Mouse (Mus musculus): ENCODE data around the gene Dhrs7b. TPM values are rescaled to one million over a fixed set of nuclear protein-coding genes. Genes with fewer than 3 reads are reported as not detected.

The Dhrs7b gene
- 20.2 and 22.6 TPM in 2 replicates for polyA plus RNA-seq (2015; fragmentation: Nextera tagmentation; extraction: Ambion mirVana)

GRCm38 (mm10) chr11:60830433-60831052, at the start of gene Dhrs7b:
Gene Dhrs7b (plus strand): TSS chr11:60830631.
- peak; percentile 92 for ATAC-seq (ENCODE audit: insufficient read depth)
- peak within 1 kb of the TSS; percentile 86 for H3K27ac ChIP-seq (replicated peaks)
- peak within 1 kb of the TSS; percentile 73 for H3K4me3 ChIP-seq (replicated peaks)
- WGBS (ENCODE audit: insufficient replicate concordance), result under 1% methylated on average over 34 of the region's 34 CpGs
- no peaks in the 10 kb centered on the region for H3K36me3 ChIP-seq (replicated peaks)
- peaks cover 29% of the 10 kb centered on the region for H3K4me1 ChIP-seq (replicated peaks)
- H3K4me2 ChIP-seq, result peak within 1 kb of the TSS; percentile 81
- no peaks in the 10 kb centered on the region for H3K9me3 ChIP-seq (replicated peaks)
- H3K9ac ChIP-seq, result peak within 1 kb of the TSS; percentile 68
- H3K27me3 ChIP-seq, result no peaks in the 10 kb centered on the region

GRCm38 (mm10) chr11:60784179-60784922, 46.1 kb upstream of the Dhrs7b start:
- Histone ChIP-seq H3K9ac (no peak overlapping the region), H3K4me2 (no peak overlapping the region), H3K4me3 (replicated peaks) (no peak overlapping the region), H3K4me1 (replicated peaks) (peaks cover 54% of the 10 kb centered on the region), H3K36me3 (replicated peaks) (peaks cover 77% of the 10 kb centered on the region), H3K27me3 (no peaks in the 10 kb centered on the region), H3K9me3 (replicated peaks) (no peaks in the 10 kb centered on the region), H3K27ac (replicated peaks) (no peak overlapping the region)
- no peak for ATAC-seq (ENCODE audit: insufficient read depth)
- WGBS (ENCODE audit: insufficient replicate concordance), result 61% methylated on average over 8 of the region's 8 CpGs

- no peaks in the 10 kb centered on the region for H3K9me3 ChIP-seq (replicated peaks)
- H3K4me3 ChIP-seq (replicated peaks), result no peak overlapping the region
- no peak overlapping the region for H3K27ac ChIP-seq (replicated peaks)
- H3K4me2 ChIP-seq, result no peak overlapping the region
- no peak for ATAC-seq (ENCODE audit: insufficient read depth)
- H3K4me1 ChIP-seq (replicated peaks), result peaks cover 22% of the 10 kb centered on the region
- no peaks in the 10 kb centered on the region for H3K27me3 ChIP-seq
- peaks cover 85% of the 10 kb centered on the region for H3K36me3 ChIP-seq (replicated peaks)
- 45% methylated on average over 1 of the region's 1 CpGs for WGBS (ENCODE audit: insufficient replicate concordance)
- no peak overlapping the region for H3K9ac ChIP-seq
Observed at GRCm38 (mm10) chr11:60787595-60787994, 42.8 kb upstream of the Dhrs7b start.

GRCm38 (mm10) chr11:60790472-60790871, 40.0 kb upstream of the Dhrs7b start:
- Histone ChIP-seq H3K4me1 (replicated peaks) (0 out of 2 replicates have a peak, but pooled peaks cover 7% of the 10 kb centered on the region), H3K9ac (no peak overlapping the region), H3K4me3 (replicated peaks) (no peak overlapping the region), H3K27me3 (no peaks in the 10 kb centered on the region), H3K36me3 (replicated peaks) (peaks cover 85% of the 10 kb centered on the region), H3K4me2 (no peak overlapping the region), H3K9me3 (replicated peaks) (no peaks in the 10 kb centered on the region), H3K27ac (replicated peaks) (no peak overlapping the region)
- WGBS (ENCODE audit: insufficient replicate concordance), result 77% methylated on average over 2 of the region's 2 CpGs
- no peak for ATAC-seq (ENCODE audit: insufficient read depth)

GRCm38 (mm10) chr11:60796342-60796741, 34.1 kb upstream of the Dhrs7b start:
- Histone ChIP-seq H3K9me3 (replicated peaks) (no peaks in the 10 kb centered on the region), H3K27ac (replicated peaks) (no peak overlapping the region), H3K9ac (no peak overlapping the region), H3K4me1 (replicated peaks) (no peaks in the 10 kb centered on the region), H3K4me2 (no peak overlapping the region), H3K36me3 (replicated peaks) (peaks cover 78% of the 10 kb centered on the region), H3K4me3 (replicated peaks) (no peak overlapping the region), H3K27me3 (no peaks in the 10 kb centered on the region)
- 77% methylated on average over 11 of the region's 11 CpGs for WGBS (ENCODE audit: insufficient replicate concordance)
- no peak for ATAC-seq (ENCODE audit: insufficient read depth)

GRCm38 (mm10) chr11:60799977-60800376, 30.5 kb upstream of the Dhrs7b start:
- Histone ChIP-seq H3K36me3 (replicated peaks) (peaks cover 61% of the 10 kb centered on the region), H3K9ac (no peak overlapping the region), H3K27me3 (no peaks in the 10 kb centered on the region), H3K4me1 (replicated peaks) (peaks cover 5% of the 10 kb centered on the region), H3K27ac (replicated peaks) (no peak overlapping the region), H3K9me3 (replicated peaks) (no peaks in the 10 kb centered on the region), H3K4me3 (replicated peaks) (no peak overlapping the region), H3K4me2 (no peak overlapping the region)
- ATAC-seq (ENCODE audit: insufficient read depth), result no peak
- WGBS (ENCODE audit: insufficient replicate concordance), result 73% methylated on average over 4 of the region's 4 CpGs

GRCm38 (mm10) chr11:60800892-60801291, 29.5 kb upstream of the Dhrs7b start:
- H3K4me2 ChIP-seq, result no peak overlapping the region
- peaks cover 59% of the 10 kb centered on the region for H3K36me3 ChIP-seq (replicated peaks)
- no peak overlapping the region for H3K9ac ChIP-seq
- H3K9me3 ChIP-seq (replicated peaks), result no peaks in the 10 kb centered on the region
- H3K4me3 ChIP-seq (replicated peaks), result no peak overlapping the region
- H3K27me3 ChIP-seq, result no peaks in the 10 kb centered on the region
- 52% methylated on average over 1 of the region's 1 CpGs for whole genome bisulfite sequencing (ENCODE audit: insufficient replicate concordance)
- peaks cover 5% of the 10 kb centered on the region for H3K4me1 ChIP-seq (replicated peaks)
- no peak for ATAC-seq (ENCODE audit: insufficient read depth)
- H3K27ac ChIP-seq (replicated peaks), result no peak overlapping the region

- Histone ChIP-seq H3K36me3 (replicated peaks) (0 out of 2 replicates have a peak, but pooled peaks cover 4% of the 10 kb centered on the region), H3K4me3 (replicated peaks) (peak overlapping the region; percentile 58), H3K4me1 (replicated peaks) (peaks cover 47% of the 10 kb centered on the region), H3K27ac (replicated peaks) (peak overlapping the region; percentile 56; the same call in 1 of the 2 replicates), H3K4me2 (peak overlapping the region; percentile 75), H3K27me3 (no peaks in the 10 kb centered on the region), H3K9me3 (replicated peaks) (no peaks in the 10 kb centered on the region), H3K9ac (no peak overlapping the region)
- no peak for ATAC-seq (ENCODE audit: insufficient read depth)
- WGBS (ENCODE audit: insufficient replicate concordance), result 39% methylated on average over 4 of the region's 4 CpGs
Observed at GRCm38 (mm10) chr11:60808286-60809070, 22.0 kb upstream of the Dhrs7b start.

- Histone ChIP-seq H3K27me3 (no peaks in the 10 kb centered on the region), H3K27ac (replicated peaks) (peak overlapping the region; percentile 24; the same call in 1 of the 2 replicates), H3K36me3 (replicated peaks) (no peaks in the 10 kb centered on the region), H3K9ac (peak overlapping the region; percentile 13; the same call in 1 of the 2 replicates), H3K4me2 (peak overlapping the region; percentile 75), H3K4me3 (replicated peaks) (peak overlapping the region; percentile 58), H3K9me3 (replicated peaks) (no peaks in the 10 kb centered on the region), H3K4me1 (replicated peaks) (peaks cover 41% of the 10 kb centered on the region)
- ATAC-seq (ENCODE audit: insufficient read depth), result no peak
- 25% methylated on average over 1 of the region's 1 CpGs for WGBS (ENCODE audit: insufficient replicate concordance)
Observed at GRCm38 (mm10) chr11:60809546-60809945, 20.9 kb upstream of the Dhrs7b start.

- WGBS (ENCODE audit: insufficient replicate concordance), result 6% methylated on average over 14 of the region's 14 CpGs
Observed at GRCm38 (mm10) chr11:60810046-60810965, 20.1 kb upstream of the Dhrs7b start.

More at GRCm38 (mm10) chr11:60810046-60810965, 20.1 kb upstream of the Dhrs7b start:
- ATAC-seq (ENCODE audit: insufficient read depth), result no peak
- Histone ChIP-seq H3K4me3 (replicated peaks) (peak overlapping the region; percentile 58), H3K4me2 (peak overlapping the region; percentile 75), H3K4me1 (replicated peaks) (peaks cover 41% of the 10 kb centered on the region), H3K9me3 (replicated peaks) (no peaks in the 10 kb centered on the region), H3K27me3 (no peaks in the 10 kb centered on the region), H3K9ac (peak overlapping the region; percentile 25), H3K36me3 (replicated peaks) (no peaks in the 10 kb centered on the region), H3K27ac (replicated peaks) (peak overlapping the region; percentile 38; the same call in 1 of the 2 replicates)

Data from liver, embryonic 15.5 days (tissue).